Mouse (Mus musculus): ENCODE data around the gene Cavin4.

Gene Cavin4

DNA sequence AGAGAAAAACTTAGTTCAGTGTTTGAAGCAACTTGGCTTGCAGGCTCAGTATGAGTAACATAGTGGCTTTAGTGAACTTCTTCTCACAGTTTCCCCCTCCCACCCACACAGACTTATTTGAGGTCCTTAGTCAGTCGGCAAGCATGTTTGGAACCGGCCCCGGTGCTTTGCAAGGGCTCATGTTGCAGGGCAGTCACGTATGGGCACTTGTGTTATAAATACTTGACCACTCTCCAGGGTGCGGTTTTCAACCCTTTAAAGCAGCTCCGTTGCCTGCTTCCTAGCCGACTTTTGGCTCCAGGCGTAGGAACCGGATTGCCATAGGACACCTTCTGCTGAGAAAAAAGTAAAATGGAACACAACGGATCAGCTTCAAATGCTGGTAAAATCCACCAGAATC is at the start of gene Cavin4:
Gene Cavin4, plus strand, starts transcription at position 244 of the 400 bp plus-strand sequence.
- no peak for DNase-seq

GRCm38 (mm10) chr4:48615483-48615882 is 47.8 kb upstream of the Cavin4 start:
- DNase-seq = no peak

GRCm38 (mm10) chr4:48617201-48617600 is 46.1 kb upstream of the Cavin4 start:
- DNase-seq = no peak

DNA sequence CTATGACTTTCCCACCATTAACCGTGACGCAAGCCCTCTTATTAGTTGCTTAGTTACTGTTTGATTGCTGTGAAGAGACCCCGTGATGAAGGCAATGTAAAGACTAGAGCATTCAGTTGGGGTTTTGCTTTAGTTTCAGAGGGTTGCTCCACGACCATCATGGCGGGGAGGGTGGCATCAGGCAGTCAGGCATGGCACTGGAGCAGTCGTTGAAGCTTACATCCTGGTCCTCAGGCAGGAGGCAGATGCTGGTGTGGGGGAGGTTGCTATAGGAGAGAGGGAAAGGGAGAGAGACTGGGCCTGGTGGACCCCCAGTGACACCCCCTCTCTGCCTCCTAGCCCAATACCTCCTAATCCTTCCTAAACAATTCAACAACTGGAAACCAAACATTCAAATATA is 43.2 kb upstream of the Cavin4 start:
- DNase-seq = no peak

DNA sequence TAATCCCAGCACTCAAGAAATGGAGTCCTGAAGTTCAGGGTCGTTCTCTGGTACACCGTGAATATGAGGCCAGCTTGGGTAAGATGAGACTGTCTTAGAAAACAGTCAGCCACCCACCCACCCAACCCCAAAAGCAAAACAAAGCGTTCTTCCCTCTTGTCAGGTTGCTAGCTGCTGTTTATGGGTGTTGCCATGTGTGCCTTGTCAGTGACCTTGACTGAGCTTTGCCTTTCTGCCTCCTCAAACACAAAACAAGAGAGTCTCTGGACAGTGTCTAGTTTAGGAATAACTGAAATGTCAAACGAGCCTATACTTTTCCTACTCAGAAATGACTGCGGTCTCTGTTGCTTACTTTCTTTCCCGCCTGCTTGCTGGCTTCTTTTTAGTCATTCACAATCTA is 41.1 kb upstream of the Cavin4 start:
- no peak for DNase-seq

DNA sequence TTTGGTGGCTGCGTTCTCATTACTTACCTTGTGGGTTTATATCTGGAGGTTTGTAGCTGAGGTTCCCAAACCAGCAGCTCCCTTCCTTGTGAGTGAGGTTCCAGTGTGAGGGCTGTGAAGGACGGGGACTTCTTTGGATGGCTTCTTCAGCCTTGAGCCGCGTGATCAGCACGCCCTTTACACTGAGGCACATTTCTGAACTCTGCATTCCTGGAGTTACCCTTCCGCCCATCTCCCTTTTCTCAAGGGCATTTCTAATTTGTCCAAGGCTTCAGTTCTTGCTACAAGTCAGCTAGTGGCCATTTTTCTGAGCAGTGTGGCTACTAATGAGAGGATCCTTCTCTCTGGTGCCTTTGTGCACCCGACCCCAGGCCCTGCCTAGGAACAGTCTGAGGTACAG is 40.4 kb upstream of the Cavin4 start:
- DNase-seq = no peak

DNA sequence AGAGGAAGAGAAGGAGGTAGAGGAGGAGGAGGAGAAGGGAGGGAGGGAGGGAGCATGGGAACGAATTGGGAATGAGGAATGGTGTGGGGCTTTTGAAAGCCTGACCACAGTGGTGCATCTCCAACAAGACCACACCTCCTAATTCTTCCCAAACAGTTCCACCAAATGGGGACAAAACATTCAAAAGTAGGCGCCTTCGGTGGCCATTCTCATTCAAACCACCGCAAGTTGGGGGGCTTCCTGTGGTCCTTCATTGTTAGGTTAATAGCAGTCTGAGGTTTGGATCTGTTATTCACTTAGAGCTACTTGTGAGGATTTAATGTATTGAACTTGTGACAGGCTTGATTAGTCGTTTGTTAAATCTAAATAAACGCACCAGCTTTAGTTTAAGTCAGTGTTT is 38.4 kb upstream of the Cavin4 start:
- DNase-seq = no peak

- DNase-seq = no peak
These were observed 37.5 kb upstream of the Cavin4 start for GRCm38 (mm10) chr4:48625836-48626235.

GRCm38 (mm10) chr4:48629445-48629844 is 33.9 kb upstream of the Cavin4 start:
- DNase-seq = no peak

DNA sequence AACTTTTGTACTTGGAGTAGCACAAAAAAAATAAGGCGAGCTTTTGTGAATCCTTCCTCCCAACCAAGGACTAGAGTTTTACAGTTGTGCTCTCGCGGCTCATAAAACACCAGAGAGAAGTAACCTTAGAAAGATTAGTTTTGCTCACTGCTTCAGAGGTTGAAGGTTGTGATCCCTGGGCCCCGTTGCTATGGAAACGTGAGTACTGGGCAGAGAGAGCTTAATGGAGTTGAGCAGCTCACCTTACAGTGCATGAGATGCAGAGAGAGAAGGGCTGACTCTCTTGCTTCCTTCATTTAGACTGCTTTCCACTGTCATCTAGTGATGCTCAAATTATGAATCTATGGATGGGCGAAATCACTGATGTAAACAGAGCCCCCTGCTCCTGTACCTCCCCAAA is 29.8 kb upstream of the Cavin4 start:
- no peak for DNase-seq

- DNase-seq = peak in 1 of 2 experiments; percentile 4
These were observed 29.3 kb upstream of the Cavin4 start for GRCm38 (mm10) chr4:48634058-48634457.

DNA sequence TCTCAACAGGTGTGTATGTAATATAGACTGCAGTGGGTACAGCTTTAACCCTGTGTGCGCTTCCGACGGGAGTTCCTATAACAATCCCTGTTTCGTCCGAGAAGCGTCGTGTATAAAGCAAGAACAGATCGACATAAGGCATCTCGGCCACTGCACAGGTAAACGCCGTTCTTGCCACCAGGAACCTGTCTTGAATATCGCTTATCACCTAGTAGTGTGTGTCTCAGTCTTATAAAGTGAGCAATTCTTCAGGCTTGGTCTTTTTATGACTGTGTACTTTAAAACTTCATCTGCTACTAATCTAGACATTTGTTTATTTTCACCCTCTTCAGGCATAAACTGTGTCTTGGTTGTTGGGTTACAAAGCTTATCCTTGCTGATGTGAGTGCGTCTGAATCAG is 26.5 kb upstream of the Cavin4 start:
- no peak for DNase-seq

DNA sequence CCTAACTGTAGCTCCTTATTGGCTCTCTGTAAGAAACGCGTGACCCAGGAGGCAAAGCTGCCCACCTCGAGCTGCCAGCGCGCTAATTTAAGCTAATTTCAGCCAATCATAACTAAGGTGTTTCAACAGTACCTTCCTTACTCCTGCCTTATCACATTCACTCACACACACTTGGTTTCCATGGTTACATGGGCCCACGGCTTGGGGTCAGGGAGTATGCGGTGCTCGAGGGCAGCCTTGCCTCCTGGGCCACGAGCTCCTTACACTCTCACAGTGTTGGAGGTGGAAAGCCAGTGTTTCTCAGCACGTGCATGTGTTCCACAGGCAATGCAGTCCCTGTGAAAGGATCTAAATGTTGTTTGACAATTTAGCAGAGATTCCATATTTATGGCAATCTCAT is 25.2 kb upstream of the Cavin4 start:
- no peak for DNase-seq

GRCm38 (mm10) chr4:48639503-48639902 is 23.8 kb upstream of the Cavin4 start:
- DNase-seq = no peak

- no peak for DNase-seq
These were observed 19.5 kb upstream of the Cavin4 start for GRCm38 (mm10) chr4:48643801-48644200.

GRCm38 (mm10) chr4:48646143-48646542 is 17.2 kb upstream of the Cavin4 start:
- no peak for DNase-seq

GRCm38 (mm10) chr4:48650617-48651360 is 12.5 kb upstream of the Cavin4 start:
- DNase-seq = no peak

DNA sequence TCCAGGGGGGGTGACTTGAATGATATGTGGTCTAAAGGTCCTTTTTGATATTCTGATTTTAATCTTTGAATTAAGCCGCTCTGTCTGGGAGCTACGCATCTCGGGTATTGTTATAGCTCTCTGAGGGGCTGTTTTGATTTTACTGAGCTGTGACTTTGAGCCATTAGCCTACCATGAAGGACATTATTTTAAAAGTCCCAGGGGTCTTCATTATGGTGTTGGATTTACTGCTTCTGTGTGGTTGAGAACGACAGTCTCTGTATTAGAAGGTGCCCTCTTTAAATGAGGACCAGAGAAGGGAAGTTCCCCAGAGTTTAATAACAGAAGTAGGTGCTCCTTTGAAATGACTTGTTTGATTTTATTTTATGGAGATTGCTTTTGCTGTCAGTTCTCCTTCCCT is 9.2 kb upstream of the Cavin4 start:
- no peak for DNase-seq

DNA sequence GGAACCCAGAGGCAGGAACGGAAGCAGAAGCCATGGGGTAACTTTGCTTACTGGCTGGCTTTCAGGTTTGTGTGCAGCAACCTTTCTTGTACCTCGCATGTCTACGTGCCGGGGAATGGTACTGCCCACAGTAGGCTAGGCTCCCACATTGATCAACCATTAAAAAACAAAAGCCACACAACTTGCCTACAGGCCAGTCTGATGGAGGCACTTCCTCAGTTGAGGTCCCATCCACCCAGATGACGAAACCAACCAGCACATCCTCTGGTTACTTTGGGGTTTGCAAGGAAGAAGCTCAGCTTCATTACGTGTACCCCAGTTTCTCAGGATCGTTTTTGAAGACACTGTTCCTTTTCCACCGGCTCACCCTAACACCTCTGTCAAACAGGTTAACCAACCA is 6.8 kb upstream of the Cavin4 start:
- DNase-seq = no peak

- DNase-seq = no peak
These were observed 3.2 kb upstream of the Cavin4 start for GRCm38 (mm10) chr4:48660144-48660543.

DNA sequence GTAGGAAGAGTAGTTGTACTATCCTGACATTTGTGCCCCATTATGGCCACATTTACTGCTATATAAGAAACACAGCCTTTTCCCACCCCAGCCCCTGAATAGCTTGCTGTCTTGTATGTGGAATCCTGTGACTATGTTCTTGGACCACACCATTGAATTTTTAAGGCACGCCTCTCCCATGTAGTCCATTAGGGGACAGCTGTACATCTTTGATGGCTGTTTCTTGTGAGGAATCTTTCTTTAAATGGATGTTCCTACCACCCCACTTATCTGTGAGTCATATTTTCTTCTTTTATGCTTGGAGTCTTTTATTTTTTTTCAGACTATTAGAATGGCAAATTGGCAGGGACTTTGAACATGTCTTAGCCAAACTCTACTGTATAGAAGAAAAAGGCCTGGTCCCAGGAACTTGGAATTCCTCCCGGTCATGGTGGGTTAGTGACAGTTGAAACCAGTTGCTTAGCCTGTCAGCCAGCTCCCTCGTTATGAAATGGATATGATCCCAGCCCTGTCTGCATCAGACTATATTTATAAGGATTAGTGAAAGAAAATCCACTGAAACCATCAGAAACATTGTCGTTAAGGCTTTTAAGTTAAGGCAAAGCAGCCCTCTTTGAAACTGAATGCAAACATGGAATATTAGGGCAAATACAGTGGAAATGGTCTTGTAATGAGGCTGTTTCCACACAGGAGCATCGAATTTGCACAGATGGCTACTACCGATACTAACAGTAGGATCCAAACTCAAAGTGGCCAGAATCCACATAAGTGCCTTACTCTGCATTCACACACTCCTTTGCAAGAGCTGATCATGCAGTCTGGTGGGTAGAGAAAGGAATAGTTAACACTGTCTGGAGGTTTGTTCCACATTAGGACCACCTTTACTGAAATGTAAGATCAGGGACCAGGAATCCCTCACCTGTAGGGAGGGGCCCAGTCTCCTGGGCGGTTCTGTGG is 2.4 kb upstream of the Cavin4 start:
- DNase-seq = no peak

- no peak for DNase-seq
These were observed 707 bp downstream of the Cavin4 start for GRCm38 (mm10) chr4:48664021-48664420.

GRCm38 (mm10) chr4:48667279-48667678 is 4.0 kb downstream of the Cavin4 start:
- DNase-seq = no peak

DNA sequence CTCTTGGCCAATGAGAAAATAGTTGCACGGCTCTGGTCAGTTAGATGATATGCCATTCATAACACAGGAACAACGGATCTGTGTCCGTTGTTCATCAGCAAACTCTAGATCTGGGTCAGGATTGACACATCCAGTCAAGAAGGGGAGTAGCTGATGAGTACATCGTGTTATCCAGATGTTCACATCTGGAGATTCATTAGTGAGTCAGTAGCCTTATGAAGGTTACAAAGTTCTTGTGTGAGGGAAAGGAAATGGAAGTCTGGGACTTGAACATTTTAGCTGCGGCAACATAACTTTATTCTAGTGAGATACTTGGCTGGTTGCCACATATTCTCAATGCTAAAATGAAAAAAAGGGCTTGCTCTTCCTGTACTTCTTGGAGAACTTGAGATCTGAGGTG is 9.6 kb downstream of the Cavin4 start:
- DNase-seq = no peak

Measured in kidney, adult 8-10 months (tissue).